Mouse (Mus musculus) megakaryocyte, embryonic 14.5 days (primary cell): Measurements from ENCODE around the gene Perm1.

Source experiments
- FLI1 ChIP-seq: IDR thresholded peaks from 2 replicates; pipeline ENCODE4 v1.6.1; 2012; ENCODE audit warnings: low read length, inconsistent platforms, mixed read lengths
- GATA1 ChIP-seq: IDR thresholded peaks from 3 replicates; pipeline ENCODE4 v1.6.1; 2012; ENCODE audit warnings: mixed read lengths, low read length, inconsistent platforms, borderline replicate concordance

GRCm38 (mm10) chr4:156255078-156255839, 39.6 kb downstream of the Perm1 start, which contains the start of gene Samd11:
- no peak for TF ChIP-seq GATA1
- no peak for TF ChIP-seq FLI1
